Mouse (Mus musculus): ENCODE results near the gene Satb1.

- TF ChIP-seq CTCF (IDR thresholded peaks at IDR 0.05; ENCODE audit: borderline replicate concordance, control insufficient read depth, extremely low read depth, insufficient read depth, low read length, poor library complexity) (no peak), POLR2A (IDR thresholded peaks at IDR 0.05; ENCODE audit: control insufficient read depth, extremely low read depth, insufficient read depth, low read length, poor library complexity) (no peak)
Measured at GRCm38 (mm10) chr17:51695271-51695670, 137.8 kb downstream of the Satb1 start.
